Mouse (Mus musculus): ENCODE data around the gene Xbp1.

Gene Xbp1

DNA sequence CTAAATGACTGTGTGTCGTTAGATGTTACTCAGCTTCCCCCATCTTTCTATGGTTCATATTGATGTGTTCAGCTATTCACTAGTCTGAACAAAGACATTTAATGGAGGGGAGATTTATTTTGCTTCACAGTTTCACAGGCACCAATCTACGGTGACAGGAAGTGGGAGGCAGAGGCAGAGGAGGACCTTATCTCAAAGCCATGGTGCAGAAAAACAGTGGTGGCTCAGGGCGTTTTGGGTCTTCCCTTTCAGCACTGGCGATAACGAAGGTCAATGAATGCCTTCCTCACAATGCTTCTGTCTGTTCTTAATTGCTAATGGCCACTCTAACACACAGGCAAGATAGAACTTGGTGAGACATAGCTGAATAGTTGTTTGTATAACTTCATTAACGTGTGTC, 54.6 kb downstream of the Xbp1 start:
- DNase-seq, result no peak

All from kidney, adult 9 months (tissue).